Mouse (Mus musculus) midbrain, embryonic 16.5 days (tissue): ENCODE results near the gene Per3. TPM values are rescaled to one million over a fixed set of nuclear protein-coding genes. Genes with fewer than 3 reads are reported as not detected.
"Not testable (repeated sequence)": the region's sequence is repeated elsewhere in the genome, so short reads cannot be mapped to it uniquely, and the experiment has no call there.

ENCODE experiments used
- ATAC-seq: fragments of 200-750 bp; cut with Nextera tagmentation; 2 replicates; pipeline ENCODE4 v1.8.0; 2017; ENCODE audit warnings: moderate TSS enrichment
- H3K27ac ChIP-seq: fragments of 300-500 bp; sonication (generic); 2 replicates; pipeline ENCODE4 v1.5.1; 2014; ENCODE audit warnings: mild to moderate bottlenecking, low read length, mixed read lengths
- H3K27me3 ChIP-seq: fragments of 300-500 bp; sonication (generic); 2 replicates; pipeline ENCODE4 v1.6.1; 2014; ENCODE audit warnings: low read depth, low read length, mixed read lengths; ENCODE audit not compliant: control insufficient read depth, insufficient read depth
- H3K36me3 ChIP-seq: fragments of 300-500 bp; sonication (generic); 2 replicates; pipeline ENCODE4 v1.6.1; 2014; ENCODE audit warnings: mild to moderate bottlenecking, low read length, moderate library complexity, mixed read lengths; ENCODE audit not compliant: control insufficient read depth, insufficient read depth
- H3K4me1 ChIP-seq: fragments of 300-500 bp; sonication (generic); 2 replicates; pipeline ENCODE4 v1.6.1; 2014; ENCODE audit warnings: mild to moderate bottlenecking, low read length, mixed read lengths; ENCODE audit not compliant: control insufficient read depth, insufficient read depth
- H3K4me2 ChIP-seq: fragments of 300-500 bp; sonication (generic); 2 replicates; pipeline ENCODE4 v1.6.1; 2014; ENCODE audit warnings: mild to moderate bottlenecking, low read length, mixed read lengths
- H3K4me3 ChIP-seq: fragments of 300-500 bp; sonication (generic); 2 replicates; pipeline ENCODE4 v1.5.1; 2014; ENCODE audit warnings: low read depth, mild to moderate bottlenecking, low read length, moderate library complexity, mixed read lengths
- H3K9ac ChIP-seq: fragments of 300-500 bp; sonication (generic); 2 replicates; pipeline ENCODE4 v1.6.1; 2014; ENCODE audit warnings: low read depth, low read length, mixed read lengths
- H3K9me3 ChIP-seq: fragments of 300-500 bp; sonication (generic); replicated peaks from 2 replicates; pipeline ENCODE4 v1.6.1; 2014; ENCODE audit warnings: mild to moderate bottlenecking, low read length, mixed read lengths; ENCODE audit not compliant: control insufficient read depth, poor library complexity, severe bottlenecking
- WGBS: fragments of 180-500 bp; shearing (Covaris S2); extraction: QIAGEN DNeasy Blood & Tissue Kit; methylation state at CpG from one replicate; pipeline ENCODE4 v1.1.7; 2014; 5-methylcytosine and 5-hydroxymethylcytosine counted together
- polyA plus RNA-seq: library from polyadenylated mRNA; unstranded; fragments of >200 nt; fragmentation: Nextera tagmentation; extraction: Ambion mirVana; gene quantifications from 2 replicates; pipeline ENCODE4 v1.2.1, GENCODE M21; 2015

The Per3 gene
- polyA plus RNA-seq, 1 experiment from 2014 or later, result 3.7 TPM

DNA sequence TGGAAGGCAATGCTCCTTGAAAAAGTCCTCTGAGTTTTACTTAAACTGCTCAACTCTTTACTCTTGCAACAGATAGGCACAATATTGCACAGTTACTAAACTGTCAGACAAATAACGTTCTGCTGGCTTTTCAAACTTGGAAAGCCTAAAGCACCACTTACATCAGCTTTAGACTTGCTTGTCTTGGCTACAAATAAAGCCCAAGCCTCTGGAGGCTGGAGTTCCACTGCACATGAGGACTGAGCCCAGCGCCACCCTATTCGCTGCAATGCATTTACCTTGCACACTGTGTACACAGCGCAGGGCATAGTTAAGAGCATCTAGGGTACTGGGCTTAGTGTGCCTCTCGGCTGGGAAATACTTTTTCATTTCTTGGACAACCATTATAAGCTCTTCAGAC, 1.2 kb downstream of the Per3 start:
- Histone ChIP-seq H3K4me3 (no peak overlapping the region), H3K9ac (no peak overlapping the region), H3K4me2 (peak overlapping the region; percentile 99; the same call in 1 of the 2 replicates), H3K36me3 (no peaks in the 10 kb centered on the region; the same call in none of the 2 replicates), H3K9me3 (no peaks in the 10 kb centered on the region), H3K4me1 (peaks cover 5% of the 10 kb centered on the region), H3K27ac (no peak overlapping the region), H3K27me3 (no peaks in the 10 kb centered on the region)
- 45% methylated on average over 5 of the region's 5 CpGs for WGBS
- ATAC-seq, result no peak

DNA sequence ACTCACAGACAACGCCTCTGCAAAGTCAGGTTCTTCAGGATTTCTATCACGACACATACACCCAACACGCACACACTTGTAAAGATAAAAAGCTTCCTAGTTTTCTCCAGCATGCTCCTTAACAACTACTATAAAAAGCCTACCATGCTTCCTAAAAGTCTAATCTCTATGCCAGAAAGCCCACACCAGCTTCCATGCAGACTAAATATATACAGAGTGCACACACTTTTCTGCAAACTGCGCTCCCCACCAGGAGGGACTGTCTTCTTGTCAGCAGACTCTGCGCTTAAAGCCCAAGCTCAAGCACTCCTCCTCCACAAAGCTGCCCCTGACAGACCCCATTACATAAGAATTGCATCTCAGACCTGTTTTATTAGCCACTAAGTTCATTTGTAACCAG, 3.0 kb downstream of the Per3 start:
- Histone ChIP-seq H3K9me3 (no peaks in the 10 kb centered on the region), H3K9ac (no peak overlapping the region), H3K4me1 (peaks cover 5% of the 10 kb centered on the region), H3K36me3 (no peaks in the 10 kb centered on the region), H3K27ac (no peak overlapping the region), H3K27me3 (no peaks in the 10 kb centered on the region), H3K4me3 (no peak overlapping the region), H3K4me2 (no peak overlapping the region)
- WGBS, result 88% methylated on average over 5 of the region's 5 CpGs
- no peak for ATAC-seq

DNA sequence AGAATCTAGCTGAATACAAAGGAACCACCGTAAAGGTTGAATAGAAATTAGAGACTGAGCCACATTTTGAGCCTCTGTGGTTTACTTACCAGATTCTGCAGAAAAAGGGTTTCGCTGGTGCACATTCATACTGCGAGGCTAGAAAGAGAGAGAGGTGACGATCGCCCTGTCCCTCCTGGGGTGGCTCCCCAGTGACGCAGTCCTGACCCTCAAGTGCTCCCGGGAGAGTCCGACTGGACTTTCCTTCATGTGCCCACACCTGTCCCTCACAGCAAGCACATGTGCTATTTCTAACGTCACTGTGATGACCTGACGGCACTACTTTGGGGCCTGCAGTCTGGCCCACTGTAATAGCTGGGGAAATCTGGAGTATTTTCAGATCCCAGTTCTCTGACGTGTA, 6.7 kb downstream of the Per3 start:
- H3K4me1 ChIP-seq, result no peaks in the 10 kb centered on the region
- ATAC-seq, result no peak
- no peaks in the 10 kb centered on the region for H3K9me3 ChIP-seq
- H3K4me2 ChIP-seq, result no peak overlapping the region
- no peaks in the 10 kb centered on the region for H3K27me3 ChIP-seq
- H3K9ac ChIP-seq, result no peak overlapping the region
- no peak overlapping the region for H3K27ac ChIP-seq
- 91% methylated on average over 11 of the region's 11 CpGs for WGBS
- no peaks in the 10 kb centered on the region for H3K36me3 ChIP-seq
- H3K4me3 ChIP-seq, result no peak overlapping the region

DNA sequence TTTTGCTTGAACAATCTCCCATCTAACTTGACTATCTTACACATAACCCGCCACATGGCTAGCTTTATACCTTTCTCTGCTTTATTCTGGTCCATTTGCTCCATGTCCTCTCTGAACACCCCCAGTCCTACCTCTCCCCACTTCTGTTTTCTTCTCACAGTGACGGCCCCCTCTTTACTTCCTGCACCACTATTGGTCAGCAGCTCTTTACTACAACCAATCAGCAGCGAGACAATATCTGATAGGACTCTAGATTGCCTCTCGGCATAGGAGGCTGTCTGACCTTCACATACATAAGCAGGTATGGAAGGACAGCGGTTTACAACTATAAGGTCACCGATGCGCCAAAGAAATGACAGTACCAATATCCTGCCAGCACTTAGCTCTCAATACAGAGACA, 7.9 kb downstream of the Per3 start:
- no peaks in the 10 kb centered on the region for H3K9me3 ChIP-seq
- no peaks in the 10 kb centered on the region for H3K4me1 ChIP-seq
- no peaks in the 10 kb centered on the region for H3K36me3 ChIP-seq
- H3K27ac ChIP-seq, result no peak overlapping the region
- H3K9ac ChIP-seq, result no peak overlapping the region
- no peak for ATAC-seq
- no peak overlapping the region for H3K4me2 ChIP-seq
- 87% methylated on average over 7 of the region's 7 CpGs for WGBS
- H3K4me3 ChIP-seq, result no peak overlapping the region
- H3K27me3 ChIP-seq, result no peaks in the 10 kb centered on the region

DNA sequence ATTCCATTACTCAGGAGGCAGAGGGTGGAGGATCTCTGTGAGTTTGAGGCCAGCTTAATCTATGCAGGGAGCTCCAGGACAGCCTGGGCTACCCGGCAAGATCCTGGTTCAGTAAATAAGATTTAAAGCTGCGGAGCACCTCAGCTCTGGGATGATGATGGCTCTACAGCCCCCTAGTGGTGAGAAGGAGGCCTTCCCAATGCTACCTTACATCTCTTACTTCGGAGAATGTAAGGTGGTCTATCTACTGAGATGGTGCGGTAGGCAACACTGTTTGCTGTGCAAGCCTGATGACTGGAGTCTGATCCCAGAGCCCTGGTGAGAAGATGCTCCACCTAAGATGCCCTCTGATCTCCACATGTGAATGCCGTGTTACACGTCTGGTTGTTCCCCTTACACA, 17.5 kb downstream of the Per3 start:
- no peak overlapping the region for H3K27ac ChIP-seq
- WGBS, result 52% methylated on average over 6 of the region's 6 CpGs
- 0 out of 2 replicates have a peak, but pooled peaks cover 4% of the 10 kb centered on the region for H3K36me3 ChIP-seq
- H3K4me1 ChIP-seq, result no peaks in the 10 kb centered on the region
- no peak overlapping the region for H3K9ac ChIP-seq
- H3K27me3 ChIP-seq, result no peaks in the 10 kb centered on the region
- H3K9me3 ChIP-seq, result no peaks in the 10 kb centered on the region
- no peak for ATAC-seq
- no peak overlapping the region for H3K4me2 ChIP-seq
- H3K4me3 ChIP-seq, result no peak overlapping the region

DNA sequence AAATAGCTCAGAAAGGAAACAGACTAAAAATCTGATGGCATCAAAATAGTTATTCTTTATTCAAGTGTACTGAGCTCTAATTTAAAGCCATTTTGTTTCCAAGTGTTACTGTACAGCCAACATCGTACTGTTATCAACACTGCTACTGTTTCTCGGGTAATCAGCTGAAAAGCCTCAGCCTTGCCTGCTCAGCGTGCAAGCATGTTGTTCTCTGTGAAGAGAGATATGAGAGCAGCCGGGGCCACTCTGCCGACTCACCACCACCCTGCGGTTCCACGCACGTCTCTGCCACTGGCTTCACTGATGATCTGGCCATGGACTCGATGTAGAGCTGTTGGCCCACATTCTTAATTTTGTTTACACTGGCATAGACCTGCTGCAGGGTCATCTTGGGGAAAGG, 20.3 kb downstream of the Per3 start:
- H3K36me3 ChIP-seq, result 0 out of 2 replicates have a peak, but pooled peaks cover 4% of the 10 kb centered on the region
- H3K4me2 ChIP-seq, result no peak overlapping the region
- no peak for ATAC-seq
- WGBS, result 89% methylated on average over 9 of the region's 9 CpGs
- H3K27me3 ChIP-seq, result no peaks in the 10 kb centered on the region
- H3K9me3 ChIP-seq, result no peaks in the 10 kb centered on the region
- H3K4me1 ChIP-seq, result no peaks in the 10 kb centered on the region
- no peak overlapping the region for H3K4me3 ChIP-seq
- H3K27ac ChIP-seq, result no peak overlapping the region
- H3K9ac ChIP-seq, result no peak overlapping the region

DNA sequence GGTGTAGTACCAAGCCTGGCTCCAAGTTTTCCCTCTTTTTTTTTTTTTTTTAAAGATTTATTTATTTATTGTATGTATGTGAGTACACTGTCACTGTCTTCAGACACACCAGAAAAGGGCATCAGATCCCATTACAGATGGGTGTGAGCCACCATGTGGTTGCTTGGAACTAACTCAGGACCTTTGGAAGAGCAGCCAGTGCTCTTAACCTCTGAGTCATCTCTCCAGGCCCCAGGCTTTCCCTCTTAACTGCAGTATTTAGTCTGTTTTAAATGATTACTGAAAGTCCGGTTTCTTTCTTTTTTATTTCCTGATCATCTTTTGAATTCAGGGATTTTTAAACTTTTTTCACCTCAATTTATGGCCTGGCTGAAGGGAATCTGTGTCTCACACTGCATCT, 27.1 kb downstream of the Per3 start:
- H3K9me3 ChIP-seq, H3K27me3 ChIP-seq, H3K4me1 ChIP-seq, H3K9ac ChIP-seq, H3K4me2 ChIP-seq, H3K36me3 ChIP-seq, ATAC-seq, H3K27ac ChIP-seq, H3K4me3 ChIP-seq: not testable (repeated sequence)
- 91% methylated on average over 1 of the region's 1 CpGs for WGBS

DNA sequence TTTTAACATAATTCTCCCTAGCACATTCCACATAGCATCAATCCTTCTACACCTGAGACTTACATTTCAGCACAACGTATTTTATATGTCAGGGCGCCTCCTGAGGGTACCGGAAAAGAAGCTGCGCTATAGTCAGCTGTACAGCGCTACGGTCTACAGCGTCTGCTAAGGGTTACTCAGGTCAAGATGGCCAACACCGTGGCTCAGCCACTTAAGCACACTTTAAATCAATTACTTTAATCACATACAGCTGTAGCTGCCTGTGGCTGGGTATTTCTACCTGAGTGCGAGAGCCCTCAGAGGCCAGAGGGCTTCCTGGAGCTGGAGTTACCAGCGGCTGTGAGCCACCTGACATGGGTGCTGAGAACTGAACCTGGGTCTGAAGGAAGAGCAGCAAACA, 28.5 kb downstream of the Per3 start:
- H3K4me1 ChIP-seq, result no peaks in the 10 kb centered on the region
- H3K36me3 ChIP-seq, result no peaks in the 10 kb centered on the region
- H3K27me3 ChIP-seq, result no peaks in the 10 kb centered on the region
- ATAC-seq, result no peak
- no peak overlapping the region for H3K9ac ChIP-seq
- WGBS, result 92% methylated on average over 10 of the region's 10 CpGs
- H3K9me3 ChIP-seq, result no peaks in the 10 kb centered on the region
- no peak overlapping the region for H3K4me2 ChIP-seq
- H3K4me3 ChIP-seq, result no peak overlapping the region
- no peak overlapping the region for H3K27ac ChIP-seq

DNA sequence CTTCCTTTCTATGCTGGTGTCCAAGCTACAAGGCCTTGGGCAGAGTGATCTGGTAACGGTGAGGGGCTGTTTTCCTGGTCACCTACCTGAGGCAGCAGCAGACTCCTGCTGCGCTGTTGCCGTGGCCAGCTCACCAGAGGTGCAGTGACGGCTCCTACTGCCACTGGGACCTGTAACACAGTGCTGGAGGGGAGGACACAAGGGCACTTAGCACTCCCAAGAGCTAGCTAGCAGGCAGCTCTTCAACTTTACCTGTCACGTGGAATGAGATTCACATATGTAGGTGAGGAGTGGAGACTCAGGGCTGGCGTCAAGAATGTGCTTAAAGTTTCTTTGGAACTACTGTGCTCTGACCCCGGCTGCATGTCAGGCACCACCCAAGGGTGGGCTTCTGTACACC, 34.1 kb downstream of the Per3 start:
- no peak overlapping the region for H3K4me2 ChIP-seq
- H3K36me3 ChIP-seq, result peaks cover 4% of the 10 kb centered on the region; the same call in 1 of the 2 replicates
- no peaks in the 10 kb centered on the region for H3K4me1 ChIP-seq
- H3K27ac ChIP-seq, result no peak overlapping the region
- WGBS, result 92% methylated on average over 7 of the region's 7 CpGs
- no peak overlapping the region for H3K4me3 ChIP-seq
- no peaks in the 10 kb centered on the region for H3K9me3 ChIP-seq
- no peak overlapping the region for H3K9ac ChIP-seq
- no peaks in the 10 kb centered on the region for H3K27me3 ChIP-seq
- ATAC-seq, result no peak

DNA sequence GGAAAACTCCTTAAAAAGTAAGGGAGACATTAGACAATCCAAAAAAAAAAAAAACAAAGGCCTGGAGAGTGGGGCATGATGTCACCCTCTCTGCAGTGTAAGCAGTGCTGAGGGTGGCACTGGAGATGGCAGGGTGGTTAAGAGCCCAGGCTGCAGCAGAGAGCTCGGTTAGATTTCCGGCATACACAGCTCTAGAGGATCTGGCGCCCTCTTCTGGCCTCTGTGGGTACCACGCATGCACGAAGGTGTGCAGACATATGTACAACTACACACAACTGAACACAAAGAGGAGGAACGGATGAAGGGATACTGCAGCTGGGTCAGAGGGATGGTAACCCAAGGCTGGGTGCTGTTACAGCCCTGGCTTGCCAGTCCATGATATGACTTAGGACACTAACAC, 37.5 kb downstream of the Per3 start:
- no peak overlapping the region for H3K27ac ChIP-seq
- no peaks in the 10 kb centered on the region for H3K4me1 ChIP-seq
- no peak for ATAC-seq
- no peak overlapping the region for H3K9ac ChIP-seq
- no peak overlapping the region for H3K4me3 ChIP-seq
- no peaks in the 10 kb centered on the region for H3K9me3 ChIP-seq
- peaks cover 4% of the 10 kb centered on the region; the same call in 1 of the 2 replicates for H3K36me3 ChIP-seq
- no peak overlapping the region for H3K4me2 ChIP-seq
- WGBS, result 55% methylated on average over 6 of the region's 6 CpGs
- no peaks in the 10 kb centered on the region for H3K27me3 ChIP-seq
